Mouse (Mus musculus) fat pad, adult 2 months (tissue): ENCODE measurements around the gene Lman2.

ENCODE experiments used
- DNase-seq: peaks from one replicate; pipeline ENCODE4 v3.0.0-alpha.2; 2011; ENCODE audit warnings: low read depth, low spot score; ENCODE audit errors: extremely low read depth

Gene Lman2

DNA sequence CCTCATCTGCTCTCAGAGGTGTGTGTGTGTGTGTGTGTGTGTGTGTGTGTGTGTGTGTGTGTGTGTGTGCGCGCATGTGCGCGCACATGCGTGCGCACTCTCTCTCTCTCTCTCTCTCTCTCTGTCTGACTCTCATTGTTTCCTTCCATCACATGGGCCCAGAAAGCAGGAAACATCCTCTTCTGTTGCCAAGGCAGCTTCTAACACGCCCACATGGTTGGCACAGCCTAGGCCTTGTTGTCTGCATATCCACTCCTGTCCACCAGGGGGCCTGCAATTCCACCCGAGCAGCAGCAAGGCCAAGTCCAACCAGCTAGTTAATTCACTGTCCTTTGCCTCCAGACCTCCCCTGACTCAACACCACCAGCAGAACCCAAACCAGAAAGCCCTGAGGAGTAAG lies 35.0 kb downstream of the Lman2 start:
- peak; percentile 81 for DNase-seq

DNA sequence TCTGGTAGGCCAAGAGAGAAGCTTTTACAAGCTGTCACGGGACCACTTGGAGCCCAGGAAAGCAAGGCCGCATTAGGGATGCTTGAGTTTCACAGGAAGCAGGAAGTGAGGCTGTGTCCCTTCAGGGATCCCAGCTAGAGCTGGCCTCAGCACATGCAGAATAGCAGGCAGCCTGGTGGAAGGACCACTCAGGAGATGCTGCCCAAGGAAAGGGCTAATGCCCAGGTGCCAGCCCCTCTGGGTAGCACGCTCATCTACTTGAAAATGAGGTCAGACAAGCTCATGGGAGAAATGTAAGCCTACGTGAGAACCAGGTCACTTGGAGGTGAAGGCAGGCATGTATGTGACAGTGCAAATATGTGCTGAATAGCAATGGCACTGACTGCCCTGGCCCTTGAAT lies 35.4 kb downstream of the Lman2 start:
- no peak for DNase-seq

DNA sequence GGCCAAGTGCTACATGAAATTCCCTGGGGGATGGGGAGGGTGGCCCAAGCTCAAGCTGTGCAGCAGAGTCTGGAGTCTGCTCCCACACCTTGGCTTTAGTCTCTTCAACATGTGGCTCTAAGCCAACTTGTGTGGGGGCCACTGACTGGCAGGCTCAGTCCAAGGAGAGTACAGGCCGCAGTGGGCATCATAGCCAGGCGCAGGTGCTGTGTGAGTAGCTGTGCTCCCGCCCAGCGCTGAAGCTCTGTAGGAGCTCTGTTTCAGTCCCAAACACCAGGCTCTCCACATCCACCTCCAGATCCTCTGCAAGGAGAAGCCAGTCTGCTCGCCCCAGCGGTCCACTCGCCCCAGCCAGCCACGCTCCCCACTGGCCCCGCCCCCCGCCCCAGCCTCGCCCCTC lies 37.0 kb downstream of the Lman2 start:
- DNase-seq: no peak

DNA sequence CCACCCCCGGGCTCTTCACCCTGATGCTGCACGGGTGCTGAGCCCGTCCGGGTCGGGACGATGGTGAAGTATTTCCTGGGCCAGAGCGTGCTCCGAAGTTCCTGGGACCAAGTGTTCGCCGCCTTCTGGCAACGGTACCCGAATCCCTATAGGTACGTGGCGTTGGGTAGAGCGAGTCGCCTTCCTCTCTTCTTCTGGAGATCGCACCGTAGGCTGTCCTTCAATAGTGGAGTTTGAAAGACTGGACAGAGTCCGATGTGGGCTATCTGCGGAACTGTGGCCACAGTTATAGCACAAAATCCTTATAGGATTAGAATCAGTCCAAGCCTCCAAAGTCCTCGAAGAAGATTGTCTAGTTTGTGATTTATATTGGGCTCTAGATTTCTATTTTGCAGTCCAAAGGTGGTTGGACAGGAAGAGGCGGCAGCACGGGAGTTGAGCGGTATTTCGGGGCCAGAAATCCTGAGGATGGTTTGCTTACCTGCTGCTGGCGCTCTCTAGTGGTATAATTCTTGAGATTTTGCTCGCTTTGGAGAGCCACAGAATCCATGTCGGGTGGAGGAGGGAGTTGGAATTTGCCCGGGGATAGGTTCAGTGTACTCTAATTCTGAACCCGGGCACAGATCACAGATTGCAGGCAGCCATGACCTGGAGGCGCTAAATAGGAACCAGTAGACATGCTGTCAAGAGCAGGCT lies 40.3 kb downstream of the Lman2 start:
- DNase-seq: no peak

DNA sequence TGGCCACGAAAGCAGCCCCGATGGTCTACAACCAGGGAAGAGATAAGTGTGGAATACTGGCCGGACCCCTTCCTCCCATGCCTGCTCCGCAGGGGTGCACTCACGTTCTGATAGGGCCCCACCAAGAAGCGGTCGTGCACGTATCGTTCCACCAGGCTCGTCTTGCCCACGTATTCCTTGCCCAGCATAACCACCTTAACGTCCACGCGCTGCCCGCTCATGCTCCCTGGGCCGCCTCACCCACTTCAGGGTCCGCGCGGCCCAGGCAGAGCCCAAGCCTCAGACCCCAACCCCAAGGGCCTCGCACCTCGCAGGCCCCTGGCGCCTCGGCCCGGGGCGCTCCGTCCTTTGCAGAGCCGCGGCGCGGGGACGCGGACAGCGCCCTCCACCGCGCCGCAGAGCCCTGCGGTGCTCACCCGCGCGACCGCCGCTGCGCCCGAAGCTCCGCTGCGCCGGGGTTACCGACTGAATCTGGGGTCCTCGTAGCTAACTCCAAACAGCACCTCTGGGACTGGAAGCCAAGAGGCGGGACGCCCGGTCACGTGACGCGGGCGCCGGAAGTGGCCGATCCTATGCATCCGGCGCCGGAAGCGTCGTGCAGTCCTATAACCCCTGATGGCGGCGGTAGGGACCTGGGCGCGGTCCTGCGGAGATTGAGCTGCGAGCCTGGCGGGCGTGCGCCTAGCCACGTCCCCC lies 41.0 kb downstream of the Lman2 start, which contains the start of gene Rab24:
Gene Rab24 (minus strand): TSS at position 513 of the 696 bp plus-strand sequence.
- DNase-seq: no peak

DNA sequence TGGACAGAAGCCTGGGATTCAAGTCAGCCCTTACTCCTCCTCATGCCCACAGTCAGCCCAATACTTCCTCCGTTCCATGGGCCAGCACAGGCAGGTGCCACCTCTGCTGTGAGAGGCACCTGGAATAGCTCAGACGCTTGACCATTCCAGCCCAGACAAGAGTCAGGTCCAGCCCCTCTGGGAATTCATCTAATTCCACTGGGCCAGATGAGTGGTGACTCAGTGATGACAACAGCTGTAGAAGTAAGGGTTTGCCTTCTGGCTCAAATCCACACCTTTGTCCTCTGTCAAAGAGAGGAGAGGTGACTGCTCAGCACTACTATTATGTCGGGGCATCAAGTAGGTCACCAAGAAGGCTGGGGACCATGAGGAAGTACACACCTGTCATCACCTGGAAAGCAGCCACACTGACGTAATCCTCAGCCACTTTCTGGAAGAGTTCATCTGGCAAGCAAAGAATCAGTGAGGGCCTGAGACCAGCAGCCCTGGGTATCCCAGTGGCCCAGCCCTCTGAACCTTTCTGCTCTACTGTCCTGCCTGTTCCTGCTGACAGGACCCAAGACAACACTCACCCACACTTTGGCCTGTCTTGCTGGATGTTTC lies 42.6 kb downstream of the Lman2 start, which contains the start of gene Prelid1:
Gene Prelid1 (plus strand): TSS at position 570 of the 603 bp plus-strand sequence.
- peak; percentile 33 for DNase-seq

DNA sequence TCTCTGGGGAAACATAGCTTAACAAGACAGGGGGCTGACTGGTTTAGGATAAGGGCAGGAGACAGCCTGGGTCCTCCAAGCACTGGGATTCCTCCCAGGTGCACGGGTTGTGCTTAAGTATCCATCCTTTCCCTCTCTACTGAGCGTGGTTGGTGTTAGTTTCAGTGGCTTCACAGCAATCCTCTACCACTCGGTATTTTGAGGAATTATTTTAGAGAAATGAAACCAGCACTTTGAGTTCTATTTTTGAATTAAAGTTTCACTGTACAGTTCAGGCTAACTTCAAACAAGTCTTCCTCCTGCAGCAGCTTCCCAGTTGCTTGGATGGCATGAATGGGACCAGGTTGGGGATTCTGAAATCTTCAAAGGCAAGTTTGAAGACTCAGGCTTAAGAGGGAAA lies 44.2 kb downstream of the Lman2 start:
- DNase-seq: no peak

DNA sequence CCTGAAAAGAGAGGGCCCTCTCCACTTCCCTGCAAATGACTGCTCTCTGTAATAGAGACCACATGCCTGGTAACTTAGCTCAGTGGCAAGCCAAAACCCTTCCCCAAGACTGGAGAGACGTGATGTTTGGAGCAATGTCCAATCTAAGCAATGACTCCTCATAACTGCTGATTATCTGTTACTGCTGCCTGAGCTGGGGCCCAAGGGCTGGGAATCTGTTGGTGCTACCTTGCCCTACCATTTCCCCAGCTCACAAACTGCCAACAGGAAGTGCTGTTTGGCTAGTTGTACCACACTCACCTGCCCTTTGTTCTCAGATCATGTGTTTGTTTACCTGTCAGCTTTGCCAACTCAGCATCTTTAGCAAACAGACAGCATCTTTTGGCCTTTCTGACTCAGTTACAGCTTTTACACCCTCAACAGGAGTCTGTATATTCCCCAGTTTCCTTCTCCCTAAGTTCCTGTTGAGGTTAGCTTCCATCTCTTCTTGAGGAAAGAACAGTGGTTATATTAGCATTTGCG lies 47.6 kb downstream of the Lman2 start:
- DNase-seq: no peak

DNA sequence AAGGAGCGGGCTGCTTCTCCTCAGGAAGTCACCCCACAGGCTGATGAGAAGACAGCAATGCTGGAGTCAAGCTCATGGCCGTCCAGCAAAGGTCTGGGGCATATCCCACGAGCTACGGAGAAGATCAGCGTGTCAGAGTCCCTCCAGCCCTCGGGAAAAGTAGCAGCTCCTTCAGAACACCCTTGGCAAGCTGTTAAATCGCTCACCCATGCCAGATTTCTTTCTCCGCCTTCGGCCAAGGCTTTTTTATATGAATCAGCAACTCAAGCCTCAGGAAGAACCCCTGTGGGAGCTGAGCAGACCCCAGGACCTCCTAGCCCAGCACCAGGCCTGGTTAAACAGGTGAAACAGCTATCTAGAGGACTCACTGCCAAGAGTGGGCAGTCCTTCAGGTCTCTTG lies 49.5 kb downstream of the Lman2 start:
- DNase-seq: no peak

DNA sequence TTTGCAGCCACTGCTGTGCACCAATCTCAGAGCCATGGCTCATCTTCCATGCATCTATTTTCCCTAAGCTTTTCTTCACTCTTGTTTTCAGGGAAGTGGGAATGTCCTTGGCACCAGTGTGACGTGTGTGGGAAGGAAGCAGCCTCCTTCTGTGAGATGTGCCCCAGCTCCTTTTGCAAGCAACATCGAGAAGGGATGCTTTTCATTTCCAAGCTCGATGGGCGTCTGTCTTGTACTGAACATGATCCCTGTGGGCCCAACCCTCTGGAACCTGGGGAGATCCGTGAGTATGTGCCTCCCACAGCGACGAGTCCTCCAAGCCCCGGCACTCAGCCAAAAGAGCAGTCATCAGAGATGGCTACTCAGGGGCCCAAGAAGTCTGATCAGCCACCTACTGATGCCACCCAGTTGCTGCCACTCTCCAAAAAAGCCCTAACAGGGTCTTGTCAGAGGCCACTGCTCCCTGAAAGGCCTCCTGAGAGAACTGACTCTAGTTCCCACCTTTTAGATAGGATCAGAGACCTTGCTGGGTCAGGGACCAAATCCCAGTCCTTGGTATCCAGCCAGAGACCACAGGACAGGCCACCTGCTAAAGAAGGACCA lies 50.5 kb downstream of the Lman2 start:
- DNase-seq: no peak

DNA sequence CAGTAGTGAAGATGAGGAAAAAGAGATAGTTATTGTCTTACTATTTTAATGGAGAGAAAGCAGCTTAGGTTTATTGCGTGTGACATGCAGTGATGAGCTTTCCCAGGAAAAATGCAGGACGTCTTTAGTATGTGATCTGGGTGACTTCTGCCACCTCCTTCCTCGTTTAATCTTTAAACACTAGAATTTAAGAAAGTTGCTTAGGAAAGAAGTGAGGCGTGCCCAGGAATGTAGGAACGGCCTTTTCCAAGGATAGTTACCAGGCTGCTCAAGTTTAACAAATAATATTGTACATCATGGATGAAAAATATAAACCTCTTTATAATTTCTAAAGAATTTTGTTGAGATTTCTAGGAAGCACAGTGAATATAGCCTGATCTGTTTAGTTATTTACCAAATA lies 61.7 kb downstream of the Lman2 start:
- no peak for DNase-seq

DNA sequence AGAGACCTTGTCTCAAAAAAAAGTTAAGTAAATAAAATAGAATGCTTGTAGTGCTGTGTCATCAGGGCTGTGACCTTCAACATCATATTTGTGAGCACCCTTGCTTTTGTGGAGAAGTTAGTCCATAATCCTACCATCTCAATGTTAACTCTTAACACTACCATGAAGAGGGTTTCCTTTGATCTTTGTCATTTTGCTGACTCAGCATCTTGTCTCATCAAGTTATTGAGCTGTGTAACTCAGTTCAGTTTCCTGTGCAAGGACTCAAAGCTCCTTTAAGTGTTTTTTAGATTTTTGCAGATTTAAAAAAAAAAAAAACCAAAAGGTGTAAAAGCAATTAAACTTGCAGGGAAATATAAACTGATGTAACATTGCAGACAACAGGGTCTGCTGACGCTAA lies 65.8 kb downstream of the Lman2 start:
- no peak for DNase-seq
